Mouse (Mus musculus) liver, embryonic 16.5 days (tissue): ENCODE results near the gene Rrbp1. TPM values are rescaled to one million over a fixed set of nuclear protein-coding genes. Genes with fewer than 3 reads are reported as not detected.

Source experiments
- ATAC-seq: fragments of 200-750 bp; cut with Nextera tagmentation; 2 replicates; pipeline ENCODE4 v1.8.0; 2017; ENCODE audit warnings: low read depth, mild to moderate bottlenecking, moderate number of reproducible peaks, moderate library complexity
- H3K27ac ChIP-seq: fragments of 300-500 bp; sonication (generic); 2 replicates; pipeline ENCODE4 v1.5.1; 2014; ENCODE audit warnings: mild to moderate bottlenecking, low read length
- H3K27me3 ChIP-seq: fragments of 300-500 bp; sonication (generic); 2 replicates; pipeline ENCODE4 v1.6.1; 2014; ENCODE audit warnings: low read depth, low read length, mixed read lengths; ENCODE audit not compliant: control insufficient read depth, insufficient read depth
- H3K36me3 ChIP-seq: fragments of 300-500 bp; sonication (generic); 2 replicates; pipeline ENCODE4 v1.6.1; 2014; ENCODE audit warnings: mild to moderate bottlenecking; ENCODE audit not compliant: control insufficient read depth, insufficient read depth
- H3K4me1 ChIP-seq: fragments of 300-500 bp; sonication (generic); 2 replicates; pipeline ENCODE4 v1.6.1; 2014; ENCODE audit warnings: low read depth, low read length, mixed read lengths; ENCODE audit not compliant: control insufficient read depth
- H3K4me2 ChIP-seq: fragments of 300-500 bp; sonication (generic); 2 replicates; pipeline ENCODE4 v1.6.1; 2014; ENCODE audit warnings: low read depth, low read length, mixed read lengths
- H3K4me3 ChIP-seq: fragments of 300-500 bp; sonication (generic); 2 replicates; pipeline ENCODE4 v1.5.1; 2014; ENCODE audit warnings: low read depth, mild to moderate bottlenecking, low read length
- H3K9ac ChIP-seq: fragments of 300-500 bp; sonication (generic); 2 replicates; pipeline ENCODE4 v1.6.1; 2014; ENCODE audit warnings: low read depth, low read length
- H3K9me3 ChIP-seq: fragments of 300-500 bp; sonication (generic); replicated peaks from 2 replicates; pipeline ENCODE4 v1.6.1; 2016; ENCODE audit warnings: low read length; ENCODE audit not compliant: control insufficient read depth
- WGBS: fragments of 180-500 bp; shearing (Covaris S2); extraction: QIAGEN DNeasy Blood & Tissue Kit; methylation state at CpG from one replicate; pipeline ENCODE4 v1.1.7; 2014; ENCODE audit not compliant: insufficient replicate concordance; 5-methylcytosine and 5-hydroxymethylcytosine counted together
- polyA plus RNA-seq: library from polyadenylated mRNA; unstranded; fragments of >200 nt; fragmentation: Nextera tagmentation; extraction: Ambion mirVana; gene quantifications from 2 replicates; pipeline ENCODE4 v1.2.1, GENCODE M21; 2015

Gene Rrbp1
- polyA plus RNA-seq, 1 experiment from 2014 or later, result 78.6 TPM

GRCm38 (mm10) chr2:143991964-143992672, 18.9 kb downstream of the Rrbp1 start:
- Histone ChIP-seq H3K9ac (no peak overlapping the region), H3K27ac (no peak overlapping the region), H3K4me2 (no peak overlapping the region), H3K4me1 (peaks cover 14% of the 10 kb centered on the region), H3K4me3 (no peak overlapping the region), H3K27me3 (no peaks in the 10 kb centered on the region), H3K9me3 (no peaks in the 10 kb centered on the region), H3K36me3 (no peaks in the 10 kb centered on the region)
- WGBS, result 69% methylated on average over 7 of the region's 7 CpGs
- ATAC-seq, result 0 out of 2 replicates have a peak, but pooled peaks have one; percentile 13

- no peak overlapping the region for H3K9ac ChIP-seq
- peaks cover 14% of the 10 kb centered on the region for H3K4me1 ChIP-seq
- H3K9me3 ChIP-seq, result no peaks in the 10 kb centered on the region
- no peak overlapping the region for H3K27ac ChIP-seq
- H3K27me3 ChIP-seq, result no peaks in the 10 kb centered on the region
- H3K4me3 ChIP-seq, result no peak overlapping the region
- ATAC-seq, result no peak
- WGBS, result 43% methylated on average over 1 of the region's 1 CpGs
- no peaks in the 10 kb centered on the region; the same call in 1 of the 2 replicates for H3K36me3 ChIP-seq
- H3K4me2 ChIP-seq, result no peak overlapping the region
Observed at GRCm38 (mm10) chr2:143990997-143991396, 20.1 kb downstream of the Rrbp1 start.

- no peak overlapping the region for H3K27ac ChIP-seq
- WGBS, result 86% methylated on average over 3 of the region's 3 CpGs
- no peak overlapping the region for H3K4me3 ChIP-seq
- peaks cover 10% of the 10 kb centered on the region for H3K4me1 ChIP-seq
- no peak overlapping the region for H3K4me2 ChIP-seq
- no peak overlapping the region for H3K9ac ChIP-seq
- no peak for ATAC-seq
- no peaks in the 10 kb centered on the region for H3K27me3 ChIP-seq
- H3K36me3 ChIP-seq, result peaks cover 8% of the 10 kb centered on the region
- H3K9me3 ChIP-seq, result no peaks in the 10 kb centered on the region
Observed at GRCm38 (mm10) chr2:143988016-143988415, 23.0 kb downstream of the Rrbp1 start.

GRCm38 (mm10) chr2:143987485-143987884, 23.6 kb downstream of the Rrbp1 start:
- H3K4me1 ChIP-seq, result peaks cover 7% of the 10 kb centered on the region
- no peak overlapping the region for H3K4me2 ChIP-seq
- no peaks in the 10 kb centered on the region for H3K9me3 ChIP-seq
- WGBS, result 44% methylated on average over 2 of the region's 2 CpGs
- ATAC-seq, result no peak
- no peak overlapping the region for H3K27ac ChIP-seq
- H3K36me3 ChIP-seq, result peaks cover 8% of the 10 kb centered on the region
- no peak overlapping the region for H3K4me3 ChIP-seq
- no peak overlapping the region for H3K9ac ChIP-seq
- H3K27me3 ChIP-seq, result no peaks in the 10 kb centered on the region

- Histone ChIP-seq H3K4me1 (peaks cover 29% of the 10 kb centered on the region), H3K27me3 (no peaks in the 10 kb centered on the region), H3K4me3 (no peak overlapping the region), H3K36me3 (peaks cover 8% of the 10 kb centered on the region), H3K4me2 (no peak overlapping the region), H3K27ac (no peak overlapping the region), H3K9me3 (no peaks in the 10 kb centered on the region), H3K9ac (no peak overlapping the region)
- ATAC-seq, result no peak
- 45% methylated on average over 2 of the region's 2 CpGs for WGBS
Observed at GRCm38 (mm10) chr2:143983482-143983881, 27.6 kb downstream of the Rrbp1 start.

- Histone ChIP-seq H3K9me3 (no peaks in the 10 kb centered on the region), H3K4me1 (peaks cover 32% of the 10 kb centered on the region), H3K36me3 (peaks cover 8% of the 10 kb centered on the region), H3K4me2 (no peak overlapping the region), H3K27me3 (no peaks in the 10 kb centered on the region), H3K4me3 (no peak overlapping the region), H3K27ac (no peak overlapping the region), H3K9ac (no peak overlapping the region)
- no peak for ATAC-seq
- 45% methylated on average over 3 of the region's 3 CpGs for WGBS
Observed at GRCm38 (mm10) chr2:143982901-143983300, 28.2 kb downstream of the Rrbp1 start.

- Histone ChIP-seq H3K9me3 (no peaks in the 10 kb centered on the region), H3K4me1 (peaks cover 34% of the 10 kb centered on the region), H3K4me3 (no peak overlapping the region), H3K4me2 (no peak overlapping the region), H3K36me3 (peaks cover 8% of the 10 kb centered on the region), H3K27me3 (no peaks in the 10 kb centered on the region), H3K27ac (no peak overlapping the region), H3K9ac (no peak overlapping the region)
- WGBS, result 65% methylated on average over 4 of the region's 4 CpGs
- ATAC-seq, result no peak
Observed at GRCm38 (mm10) chr2:143982152-143982551, 28.9 kb downstream of the Rrbp1 start.

- H3K9me3 ChIP-seq, result no peaks in the 10 kb centered on the region
- H3K36me3 ChIP-seq, result peaks cover 8% of the 10 kb centered on the region
- ATAC-seq, result peak; percentile 70
- H3K4me3 ChIP-seq, result no peak overlapping the region
- H3K27me3 ChIP-seq, result no peaks in the 10 kb centered on the region
- WGBS, result 27% methylated on average over 6 of the region's 6 CpGs
- H3K27ac ChIP-seq, result no peak overlapping the region
- no peak overlapping the region; the same call in 1 of the 2 replicates for H3K9ac ChIP-seq
- H3K4me2 ChIP-seq, result peak overlapping the region; percentile 22; the same call in 1 of the 2 replicates
- peaks cover 34% of the 10 kb centered on the region for H3K4me1 ChIP-seq
Observed at GRCm38 (mm10) chr2:143980781-143981398, 30.2 kb downstream of the Rrbp1 start.
